Mouse (Mus musculus): ENCODE data around the gene Iqgap2. TPM values are rescaled to one million over a fixed set of nuclear protein-coding genes. Genes with fewer than 3 reads are reported as not detected.

Iqgap2 gene
- polyA plus RNA-seq, 1 experiment from 2014 or later, result 3.9 TPM

DNA sequence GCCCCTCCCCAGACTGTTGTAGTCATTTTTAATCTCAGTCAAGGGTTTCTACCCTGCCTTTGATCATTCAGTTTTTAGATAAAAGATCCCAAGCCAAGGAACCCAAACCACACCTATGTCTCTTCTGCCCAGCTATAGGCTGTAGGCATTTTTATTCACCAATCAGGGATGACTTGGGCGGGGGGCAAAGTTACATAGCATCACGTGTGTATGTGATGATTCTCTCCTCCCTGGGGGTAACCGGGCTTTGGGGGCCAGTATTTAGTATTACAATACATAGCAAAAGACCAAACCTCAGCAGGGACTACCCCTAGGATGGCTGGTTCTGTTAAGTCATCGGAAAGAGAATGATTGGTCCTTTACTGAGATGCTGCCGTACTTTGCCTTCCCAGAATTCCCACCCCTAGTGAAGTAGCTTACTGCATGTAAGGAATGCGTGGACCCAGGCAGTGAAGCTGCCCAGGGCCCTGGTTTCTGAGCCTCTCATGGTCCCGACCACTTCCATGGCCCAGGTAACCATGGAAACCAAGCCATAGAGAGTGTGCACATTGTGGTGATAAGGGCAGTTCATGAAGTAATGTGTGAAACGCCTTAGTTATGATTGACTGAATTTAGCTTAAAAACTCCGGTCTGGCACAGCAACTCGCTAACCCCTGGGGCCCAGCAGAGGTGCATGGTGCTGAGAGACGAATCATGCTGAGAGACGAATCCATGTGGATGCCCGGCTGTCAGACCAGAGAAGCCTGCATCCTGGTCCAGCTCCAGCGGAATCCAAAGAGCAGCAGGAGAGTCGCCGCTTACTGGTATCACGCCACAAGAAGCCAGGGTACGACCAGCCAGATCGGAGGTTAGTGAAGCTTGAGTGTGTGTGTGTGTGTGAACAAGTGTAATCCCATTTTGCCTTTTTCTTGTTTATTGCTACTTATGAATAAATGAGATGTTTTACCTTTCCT, 308.2 kb downstream of the Iqgap2 start:
- Histone ChIP-seq H3K36me3 (ENCODE audit: control insufficient read depth, insufficient read depth, low read length) (no peaks in the 10 kb centered on the region), H3K27ac (replicated peaks in 1 of 2; ENCODE audit: control insufficient read depth in 1 of 2, insufficient read depth in 1 of 2, low read depth in 2 of 2, low read length in 2 of 2) (no peak overlapping the region), H3K4me2 (ENCODE audit: low read length) (0 out of 2 replicates have a peak overlapping the region, but pooled peaks have one; percentile 16), H3K4me1 (ENCODE audit: control insufficient read depth in 2 of 2, insufficient read depth in 2 of 2, low read length in 2 of 2) (peaks cover 6 to 8% of the 10 kb centered on the region in 2 experiments; a peak in 2 of 4 replicates), H3K4me3 (ENCODE audit: control insufficient read depth in 1 of 2, insufficient read depth in 1 of 2, low read depth in 1 of 2, low read length in 2 of 2) (no peak overlapping the region), H3K9ac (ENCODE audit: low read length) (no peak overlapping the region), H3K27me3 (ENCODE audit: control insufficient read depth, insufficient read depth, low read length) (no peaks in the 10 kb centered on the region), H3K9me3 (ENCODE audit: control insufficient read depth, low read length) (no peaks in the 10 kb centered on the region)
- WGBS, result 53% methylated on average over 19 of the region's 19 CpGs
- no peak for ATAC-seq (ENCODE audit: insufficient number of reproducible peaks, insufficient read depth, low FRiP score, low read depth)

GRCm38 (mm10) chr13:95581850-95582249, 309.9 kb downstream of the Iqgap2 start:
- WGBS, result 74% methylated on average over 1 of the region's 1 CpGs
- Histone ChIP-seq H3K27ac (replicated peaks in 1 of 2; ENCODE audit: control insufficient read depth in 1 of 2, insufficient read depth in 1 of 2, low read depth in 2 of 2, low read length in 2 of 2) (no peak overlapping the region), H3K4me1 (ENCODE audit: control insufficient read depth in 2 of 2, insufficient read depth in 2 of 2, low read length in 2 of 2) (peaks cover 6 to 8% of the 10 kb centered on the region in 2 experiments; a peak in 2 of 4 replicates), H3K4me3 (ENCODE audit: control insufficient read depth in 1 of 2, insufficient read depth in 1 of 2, low read depth in 1 of 2, low read length in 2 of 2) (no peak overlapping the region), H3K4me2 (ENCODE audit: low read length) (no peak overlapping the region), H3K27me3 (ENCODE audit: control insufficient read depth, insufficient read depth, low read length) (no peaks in the 10 kb centered on the region), H3K9me3 (ENCODE audit: control insufficient read depth, low read length) (no peaks in the 10 kb centered on the region), H3K9ac (ENCODE audit: low read length) (no peak overlapping the region), H3K36me3 (ENCODE audit: control insufficient read depth, insufficient read depth, low read length) (no peaks in the 10 kb centered on the region)
- ATAC-seq (ENCODE audit: insufficient number of reproducible peaks, insufficient read depth, low FRiP score, low read depth), result no peak

GRCm38 (mm10) chr13:95578016-95578697, 313.6 kb downstream of the Iqgap2 start:
- no peak overlapping the region for H3K4me3 ChIP-seq (ENCODE audit: control insufficient read depth in 1 of 2, insufficient read depth in 1 of 2, low read depth in 1 of 2, low read length in 2 of 2)
- H3K4me1 ChIP-seq (ENCODE audit: control insufficient read depth in 2 of 2, insufficient read depth in 2 of 2, low read length in 2 of 2), result peaks cover 0 to 1% of the 10 kb centered on the region in 2 experiments; a peak in 1 of 4 replicates
- H3K9me3 ChIP-seq (ENCODE audit: control insufficient read depth, low read length), result no peaks in the 10 kb centered on the region
- no peak for ATAC-seq (ENCODE audit: insufficient number of reproducible peaks, insufficient read depth, low FRiP score, low read depth)
- H3K27ac ChIP-seq (replicated peaks in 1 of 2; ENCODE audit: control insufficient read depth in 1 of 2, insufficient read depth in 1 of 2, low read depth in 2 of 2, low read length in 2 of 2), result no peak overlapping the region
- H3K9ac ChIP-seq (ENCODE audit: low read length), result no peak overlapping the region
- 89% methylated on average over 5 of the region's 5 CpGs for WGBS
- no peaks in the 10 kb centered on the region for H3K27me3 ChIP-seq (ENCODE audit: control insufficient read depth, insufficient read depth, low read length)
- no peak overlapping the region for H3K4me2 ChIP-seq (ENCODE audit: low read length)
- H3K36me3 ChIP-seq (ENCODE audit: control insufficient read depth, insufficient read depth, low read length), result no peaks in the 10 kb centered on the region

Other genes starting within 250 kb of the Iqgap2 start
- 0.35 and 0.54 TPM in 2 replicates for gene F2rl2, start 195.1 kb downstream of the Iqgap2 start, polyA plus RNA-seq (2014; fragmentation: Nextera tagmentation; extraction: Ambion mirVana)
- gene Gm20075, start 189.5 kb upstream of the Iqgap2 start, polyA plus RNA-seq (2014; fragmentation: Nextera tagmentation; extraction: Ambion mirVana), result 33.5 and 37.2 TPM in 2 replicates
- gene Gm17190, start 190.1 kb upstream of the Iqgap2 start, polyA plus RNA-seq (2014; fragmentation: Nextera tagmentation; extraction: Ambion mirVana), result not detected in 2 replicates
- gene Sv2c, start 240.7 kb upstream of the Iqgap2 start, polyA plus RNA-seq (2014; fragmentation: Nextera tagmentation; extraction: Ambion mirVana), result 1.2 and 1.4 TPM in 2 replicates